Mouse (Mus musculus): ENCODE results near the gene Cisd1. TPM values are rescaled to one million over a fixed set of nuclear protein-coding genes. Genes with fewer than 3 reads are reported as not detected.
"Not testable (repeated sequence)": the region's sequence is repeated elsewhere in the genome, so short reads cannot be mapped to it uniquely, and the experiment has no call there.

The Cisd1 gene
- polyA plus RNA-seq (2015; fragmentation: Nextera tagmentation; extraction: Ambion mirVana), result 92.8 and 103 TPM in 2 replicates

- Histone ChIP-seq H3K27ac (ENCODE audit: low read length) (peak within 1 kb of the TSS; percentile 72), H3K36me3 (ENCODE audit: control insufficient read depth, insufficient read depth, low read length) (no peaks in the 10 kb centered on the region), H3K4me3 (replicated peaks; ENCODE audit: low read length) (peak within 1 kb of the TSS; percentile 87), H3K4me2 (ENCODE audit: low read depth, low read length) (peak within 1 kb of the TSS; percentile 84), H3K27me3 (ENCODE audit: control insufficient read depth, insufficient read depth, low read length) (no peaks in the 10 kb centered on the region), H3K4me1 (ENCODE audit: control insufficient read depth, insufficient read depth, low read length) (peaks cover 26% of the 10 kb centered on the region), H3K9me3 (replicated peaks; ENCODE audit: control insufficient read depth, low read length) (no peaks in the 10 kb centered on the region), H3K9ac (ENCODE audit: low read length) (peak within 1 kb of the TSS; percentile 94)
- WGBS, result under 1% methylated on average over 57 of the region's 60 CpGs
- ATAC-seq (ENCODE audit: insufficient read depth, low FRiP score), result peak; percentile 83
Measured at GRCm38 (mm10) chr10:71344579-71345143, at the start of gene Cisd1. Cisd1 (minus strand) TSS chr10:71344954.

- Histone ChIP-seq H3K27ac (ENCODE audit: low read length) (no peak overlapping the region), H3K27me3 (ENCODE audit: control insufficient read depth, insufficient read depth, low read length) (no peaks in the 10 kb centered on the region), H3K4me1 (ENCODE audit: control insufficient read depth, insufficient read depth, low read length) (no peaks in the 10 kb centered on the region), H3K4me3 (replicated peaks; ENCODE audit: low read length) (no peak overlapping the region), H3K36me3 (ENCODE audit: control insufficient read depth, insufficient read depth, low read length) (no peaks in the 10 kb centered on the region), H3K9me3 (replicated peaks; ENCODE audit: control insufficient read depth, low read length) (no peaks in the 10 kb centered on the region), H3K4me2 (ENCODE audit: low read depth, low read length) (no peak overlapping the region), H3K9ac (ENCODE audit: low read length) (no peak overlapping the region)
- 87% methylated on average over 5 of the region's 5 CpGs for WGBS
- no peak for ATAC-seq (ENCODE audit: insufficient read depth, low FRiP score)
Measured at GRCm38 (mm10) chr10:71389311-71389710, 44.6 kb upstream of the Cisd1 start.

GRCm38 (mm10) chr10:71384159-71385044 lies 39.6 kb upstream of the Cisd1 start:
- no peaks in the 10 kb centered on the region for H3K27me3 ChIP-seq (ENCODE audit: control insufficient read depth, insufficient read depth, low read length)
- no peaks in the 10 kb centered on the region for H3K4me1 ChIP-seq (ENCODE audit: control insufficient read depth, insufficient read depth, low read length)
- H3K4me2 ChIP-seq (ENCODE audit: low read depth, low read length), result no peak overlapping the region
- no peak overlapping the region for H3K9ac ChIP-seq (ENCODE audit: low read length)
- no peaks in the 10 kb centered on the region for H3K9me3 ChIP-seq (replicated peaks; ENCODE audit: control insufficient read depth, low read length)
- H3K27ac ChIP-seq (ENCODE audit: low read length), result no peak overlapping the region
- H3K4me3 ChIP-seq (replicated peaks; ENCODE audit: low read length), result no peak overlapping the region
- no peak for ATAC-seq (ENCODE audit: insufficient read depth, low FRiP score)
- WGBS, result 69% methylated on average over 19 of the region's 19 CpGs
- H3K36me3 ChIP-seq (ENCODE audit: control insufficient read depth, insufficient read depth, low read length), result peaks cover 4% of the 10 kb centered on the region; the same call in 1 of the 2 replicates

GRCm38 (mm10) chr10:71383552-71383924 lies 38.8 kb upstream of the Cisd1 start:
- H3K4me1 ChIP-seq (ENCODE audit: control insufficient read depth, insufficient read depth, low read length); H3K36me3 ChIP-seq (ENCODE audit: control insufficient read depth, insufficient read depth, low read length); H3K4me3 ChIP-seq (replicated peaks; ENCODE audit: low read length); H3K27ac ChIP-seq (ENCODE audit: low read length); ATAC-seq (ENCODE audit: insufficient read depth, low FRiP score); H3K4me2 ChIP-seq (ENCODE audit: low read depth, low read length); H3K9me3 ChIP-seq (replicated peaks; ENCODE audit: control insufficient read depth, low read length); H3K27me3 ChIP-seq (ENCODE audit: control insufficient read depth, insufficient read depth, low read length); H3K9ac ChIP-seq (ENCODE audit: low read length): not testable (repeated sequence)
- WGBS, result 67% methylated on average over 6 of the region's 6 CpGs

DNA sequence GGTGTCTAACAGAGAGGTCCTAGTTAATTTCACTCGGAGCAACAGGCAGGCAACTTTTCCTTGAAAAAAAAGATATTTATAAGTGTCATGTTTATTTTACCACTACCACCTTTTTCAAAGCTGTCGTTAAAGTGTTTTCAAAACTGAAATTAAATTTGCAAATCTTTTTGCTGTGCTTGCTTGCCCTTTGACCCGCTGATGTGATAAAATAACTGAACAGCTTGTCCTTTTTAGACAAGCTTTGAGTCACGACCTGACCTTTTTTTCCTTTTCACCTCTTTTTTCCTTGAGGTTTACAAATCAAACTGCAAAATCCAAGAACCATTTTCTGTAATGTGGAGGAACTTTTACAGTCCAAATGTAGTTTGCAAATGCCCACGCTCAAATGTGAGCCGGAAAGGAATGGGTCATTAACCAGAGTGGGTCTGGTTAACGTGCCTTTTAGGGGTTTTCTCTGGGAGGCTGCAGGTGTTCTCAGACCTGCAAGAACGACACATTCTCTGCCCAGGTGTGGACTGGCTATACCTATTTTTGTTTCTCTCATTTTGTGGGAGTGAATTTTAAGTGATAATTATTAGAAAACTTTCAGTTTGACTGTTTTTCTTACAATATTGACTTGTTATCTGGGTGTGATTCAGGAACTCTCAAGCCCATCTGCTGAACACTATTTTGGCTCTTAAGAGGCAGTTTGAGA lies 38.3 kb upstream of the Cisd1 start:
- ATAC-seq (ENCODE audit: insufficient read depth, low FRiP score), result no peak
- Histone ChIP-seq H3K4me2 (ENCODE audit: low read depth, low read length) (no peak overlapping the region), H3K4me1 (ENCODE audit: control insufficient read depth, insufficient read depth, low read length) (no peaks in the 10 kb centered on the region), H3K27ac (ENCODE audit: low read length) (no peak overlapping the region), H3K36me3 (ENCODE audit: control insufficient read depth, insufficient read depth, low read length) (peaks cover 5% of the 10 kb centered on the region; the same call in 1 of the 2 replicates), H3K27me3 (ENCODE audit: control insufficient read depth, insufficient read depth, low read length) (no peaks in the 10 kb centered on the region), H3K9ac (ENCODE audit: low read length) (no peak overlapping the region), H3K9me3 (replicated peaks; ENCODE audit: control insufficient read depth, low read length) (no peaks in the 10 kb centered on the region), H3K4me3 (replicated peaks; ENCODE audit: low read length) (no peak overlapping the region)
- WGBS, result 49% methylated on average over 8 of the region's 8 CpGs

- H3K27me3 ChIP-seq (ENCODE audit: control insufficient read depth, insufficient read depth, low read length), result no peaks in the 10 kb centered on the region
- H3K27ac ChIP-seq (ENCODE audit: low read length), result no peak overlapping the region
- H3K4me1 ChIP-seq (ENCODE audit: control insufficient read depth, insufficient read depth, low read length), result no peaks in the 10 kb centered on the region
- no peak for ATAC-seq (ENCODE audit: insufficient read depth, low FRiP score)
- H3K4me3 ChIP-seq (replicated peaks; ENCODE audit: low read length), result no peak overlapping the region
- H3K9me3 ChIP-seq (replicated peaks; ENCODE audit: control insufficient read depth, low read length), result no peaks in the 10 kb centered on the region
- no peak overlapping the region for H3K4me2 ChIP-seq (ENCODE audit: low read depth, low read length)
- no peak overlapping the region for H3K9ac ChIP-seq (ENCODE audit: low read length)
- peaks cover 5% of the 10 kb centered on the region; the same call in 1 of the 2 replicates for H3K36me3 ChIP-seq (ENCODE audit: control insufficient read depth, insufficient read depth, low read length)
- WGBS, result 69% methylated on average over 7 of the region's 7 CpGs
Measured at GRCm38 (mm10) chr10:71382109-71382508, 37.4 kb upstream of the Cisd1 start.

DNA sequence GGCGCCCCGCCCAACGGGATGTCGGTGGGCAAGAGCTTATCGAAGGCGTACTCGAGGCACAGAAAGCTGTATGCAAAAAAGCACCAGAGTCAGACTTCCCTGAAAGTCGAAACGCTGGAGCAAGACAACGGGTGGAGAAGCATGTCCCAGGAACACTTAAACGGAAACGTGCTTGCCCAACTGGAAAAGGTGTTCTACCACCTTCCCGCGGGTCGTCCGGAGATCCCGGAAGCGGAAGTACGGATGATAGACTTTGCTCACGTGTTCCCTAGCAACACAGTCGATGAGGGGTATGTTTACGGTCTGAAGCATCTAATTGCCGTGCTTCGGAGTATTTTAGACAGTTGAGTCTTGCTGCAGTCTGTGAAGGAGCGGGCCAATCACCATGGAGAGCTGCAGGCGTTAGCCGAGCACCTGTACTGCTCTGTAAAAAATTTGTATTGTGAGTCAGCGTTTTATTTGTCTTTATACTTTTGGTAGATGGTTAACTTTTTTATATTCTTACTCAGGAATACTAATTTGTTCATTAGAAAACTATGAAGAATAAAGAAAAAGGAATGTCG lies 36.8 kb upstream of the Cisd1 start:
- Histone ChIP-seq H3K36me3 (ENCODE audit: control insufficient read depth, insufficient read depth, low read length) (peaks cover 5% of the 10 kb centered on the region; the same call in 1 of the 2 replicates), H3K4me1 (ENCODE audit: control insufficient read depth, insufficient read depth, low read length) (no peaks in the 10 kb centered on the region), H3K27ac (ENCODE audit: low read length) (no peak overlapping the region), H3K9ac (ENCODE audit: low read length) (no peak overlapping the region), H3K27me3 (ENCODE audit: control insufficient read depth, insufficient read depth, low read length) (no peaks in the 10 kb centered on the region), H3K9me3 (replicated peaks; ENCODE audit: control insufficient read depth, low read length) (no peaks in the 10 kb centered on the region), H3K4me2 (ENCODE audit: low read depth, low read length) (no peak overlapping the region), H3K4me3 (replicated peaks; ENCODE audit: low read length) (no peak overlapping the region)
- no peak for ATAC-seq (ENCODE audit: insufficient read depth, low FRiP score)
- 90% methylated on average over 29 of the region's 29 CpGs for WGBS

DNA sequence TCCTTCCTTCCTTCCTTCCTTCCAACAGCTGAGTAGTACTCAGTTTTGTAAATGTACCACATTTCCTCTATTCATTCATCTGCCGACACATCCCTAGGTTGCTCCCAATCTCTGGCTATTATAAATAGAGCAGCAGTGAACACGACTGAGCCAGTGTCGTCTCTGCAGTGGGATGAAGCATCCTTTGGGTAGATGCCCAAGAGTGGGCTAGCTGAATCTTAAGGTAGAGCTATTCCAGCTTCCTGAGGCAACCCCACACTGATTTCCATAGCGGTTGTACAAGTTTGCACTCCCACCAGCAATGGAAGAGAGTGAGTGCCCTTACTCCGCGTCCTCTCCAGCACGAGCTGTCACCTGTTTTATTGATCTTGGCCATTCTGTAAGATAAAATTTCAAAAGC lies 35.7 kb upstream of the Cisd1 start:
- WGBS, result 91% methylated on average over 7 of the region's 7 CpGs
- Histone ChIP-seq H3K9ac (ENCODE audit: low read length) (no peak overlapping the region), H3K4me1 (ENCODE audit: control insufficient read depth, insufficient read depth, low read length) (no peaks in the 10 kb centered on the region), H3K4me2 (ENCODE audit: low read depth, low read length) (no peak overlapping the region), H3K27ac (ENCODE audit: low read length) (no peak overlapping the region), H3K27me3 (ENCODE audit: control insufficient read depth, insufficient read depth, low read length) (no peaks in the 10 kb centered on the region), H3K4me3 (replicated peaks; ENCODE audit: low read length) (no peak overlapping the region), H3K9me3 (replicated peaks; ENCODE audit: control insufficient read depth, low read length) (no peaks in the 10 kb centered on the region), H3K36me3 (ENCODE audit: control insufficient read depth, insufficient read depth, low read length) (peaks cover 5% of the 10 kb centered on the region; the same call in 1 of the 2 replicates)
- no peak for ATAC-seq (ENCODE audit: insufficient read depth, low FRiP score)

All from stomach, embryonic 16.5 days (tissue).